Mouse (Mus musculus): ENCODE measurements around the gene Pold3. TPM values are rescaled to one million over a fixed set of nuclear protein-coding genes. Genes with fewer than 3 reads are reported as not detected.

Gene Pold3
- polyA plus RNA-seq, 1 experiment from 2014 or later: 64.9 TPM

GRCm38 (mm10) chr7:100043096-100043495 is 78.3 kb downstream of the Pold3 start:
- Histone ChIP-seq H3K9ac (no peak overlapping the region), H3K4me1 (peaks cover 7% of the 10 kb centered on the region; the same call in 1 of the 2 replicates), H3K27me3 (no peaks in the 10 kb centered on the region), H3K36me3 (no peaks in the 10 kb centered on the region), H3K9me3 (replicated peaks) (peaks cover 3% of the 10 kb centered on the region), H3K27ac (no peak overlapping the region), H3K4me3 (no peak overlapping the region), H3K4me2 (replicated peaks) (no peak overlapping the region)
- no peak for ATAC-seq (ENCODE audit: low FRiP score)
- 88% methylated on average over 5 of the region's 5 CpGs for WGBS

GRCm38 (mm10) chr7:100042120-100042519 is 79.2 kb downstream of the Pold3 start:
- no peak for ATAC-seq (ENCODE audit: low FRiP score)
- no peaks in the 10 kb centered on the region for H3K36me3 ChIP-seq
- H3K4me3 ChIP-seq: no peak overlapping the region
- H3K4me1 ChIP-seq: peaks cover 7% of the 10 kb centered on the region; the same call in 1 of the 2 replicates
- peaks cover 3% of the 10 kb centered on the region for H3K9me3 ChIP-seq (replicated peaks)
- H3K4me2 ChIP-seq (replicated peaks): peak overlapping the region; percentile 34; the same call in 1 of the 2 replicates
- H3K27me3 ChIP-seq: no peaks in the 10 kb centered on the region
- no peak overlapping the region for H3K27ac ChIP-seq
- WGBS: 6% methylated on average over 31 of the region's 31 CpGs
- no peak overlapping the region for H3K9ac ChIP-seq

- Histone ChIP-seq H3K4me2 (replicated peaks) (no peak overlapping the region), H3K9me3 (replicated peaks) (peaks cover 3% of the 10 kb centered on the region), H3K4me3 (no peak overlapping the region), H3K27ac (no peak overlapping the region), H3K4me1 (no peaks in the 10 kb centered on the region), H3K27me3 (no peaks in the 10 kb centered on the region), H3K36me3 (no peaks in the 10 kb centered on the region), H3K9ac (no peak overlapping the region)
- WGBS: 72% methylated on average over 3 of the region's 3 CpGs
- ATAC-seq (ENCODE audit: low FRiP score): no peak
These were observed 84.9 kb downstream of the Pold3 start for GRCm38 (mm10) chr7:100036495-100036894.

- Histone ChIP-seq H3K36me3 (no peaks in the 10 kb centered on the region), H3K4me2 (replicated peaks) (no peak overlapping the region), H3K9ac (no peak overlapping the region), H3K27ac (no peak overlapping the region), H3K4me1 (no peaks in the 10 kb centered on the region), H3K9me3 (replicated peaks) (peaks cover 3% of the 10 kb centered on the region), H3K4me3 (no peak overlapping the region), H3K27me3 (no peaks in the 10 kb centered on the region)
- ATAC-seq (ENCODE audit: low FRiP score): no peak
- WGBS: 74% methylated on average over 7 of the region's 7 CpGs
These were observed 85.3 kb downstream of the Pold3 start for GRCm38 (mm10) chr7:100036050-100036449.

- H3K4me3 ChIP-seq: no peak overlapping the region
- peaks cover 3% of the 10 kb centered on the region for H3K9me3 ChIP-seq (replicated peaks)
- H3K27me3 ChIP-seq: no peaks in the 10 kb centered on the region
- 89% methylated on average over 11 of the region's 11 CpGs for WGBS
- no peak for ATAC-seq (ENCODE audit: low FRiP score)
- no peak overlapping the region for H3K9ac ChIP-seq
- no peaks in the 10 kb centered on the region for H3K4me1 ChIP-seq
- no peak overlapping the region for H3K4me2 ChIP-seq (replicated peaks)
- H3K27ac ChIP-seq: no peak overlapping the region
- no peaks in the 10 kb centered on the region for H3K36me3 ChIP-seq
These were observed 86.4 kb downstream of the Pold3 start for GRCm38 (mm10) chr7:100034815-100035463.

GRCm38 (mm10) chr7:100033672-100034071 is 87.7 kb downstream of the Pold3 start:
- Histone ChIP-seq H3K27ac (no peak overlapping the region), H3K36me3 (no peaks in the 10 kb centered on the region), H3K27me3 (no peaks in the 10 kb centered on the region), H3K9me3 (replicated peaks) (peaks cover 3% of the 10 kb centered on the region), H3K9ac (no peak overlapping the region), H3K4me3 (no peak overlapping the region), H3K4me1 (no peaks in the 10 kb centered on the region), H3K4me2 (replicated peaks) (no peak overlapping the region)
- ATAC-seq (ENCODE audit: low FRiP score): no peak
- WGBS: 67% methylated on average over 5 of the region's 5 CpGs

Other genes with a start within 250 kb of the Pold3 start
- 6.7 and 7.0 TPM in 2 replicates for gene Rnf169, start 141.1 kb downstream of the Pold3 start, polyA plus RNA-seq (2016; fragmentation: Nextera tagmentation; extraction: Ambion mirVana)
- gene Chrdl2, start 115.4 kb downstream of the Pold3 start, polyA plus RNA-seq (2016; fragmentation: Nextera tagmentation; extraction: Ambion mirVana): 0.34 and 0.42 TPM in 2 replicates
- 15.5 and 17.9 TPM in 2 replicates for gene Lipt2, start 37.7 kb upstream of the Pold3 start, polyA plus RNA-seq (2016; fragmentation: Nextera tagmentation; extraction: Ambion mirVana)
- 3.2 and 4.7 TPM in 2 replicates for gene Kcne3, start 54.9 kb upstream of the Pold3 start, polyA plus RNA-seq (2016; fragmentation: Nextera tagmentation; extraction: Ambion mirVana)
- gene Pgm2l1, start 105.8 kb upstream of the Pold3 start, polyA plus RNA-seq (2016; fragmentation: Nextera tagmentation; extraction: Ambion mirVana): 11.2 and 13.0 TPM in 2 replicates
- 12.6 and 13.2 TPM in 2 replicates for gene P4ha3, start 164.0 kb upstream of the Pold3 start, polyA plus RNA-seq (2016; fragmentation: Nextera tagmentation; extraction: Ambion mirVana)